Mouse (Mus musculus): Measurements from ENCODE around the gene Noto. TPM values are rescaled to one million over a fixed set of nuclear protein-coding genes. Genes with fewer than 3 reads are reported as not detected.
A peak's percentile ranks its signal among the peaks of the same experiment; 100 is the strongest.

Gene Noto
- total and polyA plus RNA-seq, 3 experiments = not detected

- Histone ChIP-seq H3K4me1 (ENCODE audit: control insufficient read depth in 1 of 2, insufficient read depth in 2 of 2, low read length in 2 of 2) (peaks cover 5 to 12% of the 10 kb centered on the region in 2 experiments; a peak in 2 of 4 replicates), H3K79me2 (ENCODE audit: control insufficient read depth, insufficient read depth, low read length, poor library complexity) (peaks cover 43% of the 10 kb centered on the region), H3K27me3 (ENCODE audit: control insufficient read depth in 1 of 2, insufficient read depth in 2 of 2, low read length in 2 of 2) (no peaks in the 10 kb centered on the region), H3K4me3 (ENCODE audit: control insufficient read depth in 1 of 2, insufficient read depth in 1 of 2, low read depth in 2 of 2, low read length in 2 of 2) (no peak overlapping the region), H3K36me3 (ENCODE audit: control insufficient read depth in 1 of 2, insufficient read depth in 2 of 2, low read length in 2 of 2) (peaks cover 28 to 33% of the 10 kb centered on the region in 2 experiments), H3K9me3 (replicated peaks; ENCODE audit: insufficient read depth, low read length) (no peaks in the 10 kb centered on the region), H3K9ac (ENCODE audit: control insufficient read depth, low read depth, low read length, poor library complexity, severe bottlenecking) (no peak overlapping the region), H3K27ac (ENCODE audit: control insufficient read depth, low read depth, low read length) (no peak overlapping the region)
- no peak for DNase-seq (ENCODE audit: low read depth, low spot score)
- no peak for TF ChIP-seq MXI1 (IDR thresholded peaks at IDR 0.05; ENCODE audit: low read depth, low read length)
- peak in 1 of 3 experiments; percentile 4; a peak in 1 of 6 replicates for TF ChIP-seq CTCF (IDR thresholded peaks at IDR 0.05 in 2 of 3, conservative IDR thresholded peaks at IDR 0.05 in 1 of 3; ENCODE audit: control insufficient read depth in 1 of 3, insufficient read depth in 1 of 3, low read depth in 2 of 3, low read length in 3 of 3, poor library complexity in 1 of 3, severe bottlenecking in 1 of 3)
These were observed 35.9 kb downstream of the Noto start for GRCm38 (mm10) chr6:85459621-85460020.

GRCm38 (mm10) chr6:85465381-85465780 is 41.7 kb downstream of the Noto start:
- H3K4me1 ChIP-seq (ENCODE audit: control insufficient read depth in 1 of 2, insufficient read depth in 2 of 2, low read length in 2 of 2) = no peaks in the 10 kb centered on the region

GRCm38 (mm10) chr6:85469660-85470430 is 46.2 kb downstream of the Noto start:
- Histone ChIP-seq H3K36me3 (ENCODE audit: control insufficient read depth in 1 of 2, insufficient read depth in 2 of 2, low read length in 2 of 2) (peaks cover 0 to 19% of the 10 kb centered on the region in 2 experiments; a peak in 2 of 4 replicates), H3K27me3 (ENCODE audit: control insufficient read depth in 1 of 2, insufficient read depth in 2 of 2, low read length in 2 of 2) (no peaks in the 10 kb centered on the region), H3K4me1 (ENCODE audit: control insufficient read depth in 1 of 2, insufficient read depth in 2 of 2, low read length in 2 of 2) (no peaks in the 10 kb centered on the region), H3K27ac (ENCODE audit: control insufficient read depth, low read depth, low read length) (no peak overlapping the region), H3K4me3 (ENCODE audit: control insufficient read depth in 1 of 2, insufficient read depth in 1 of 2, low read depth in 2 of 2, low read length in 2 of 2) (no peak overlapping the region), H3K9me3 (replicated peaks; ENCODE audit: insufficient read depth, low read length) (no peaks in the 10 kb centered on the region), H3K79me2 (ENCODE audit: control insufficient read depth, insufficient read depth, low read length, poor library complexity) (no peaks in the 10 kb centered on the region), H3K9ac (ENCODE audit: control insufficient read depth, low read depth, low read length, poor library complexity, severe bottlenecking) (no peak overlapping the region)
- TF ChIP-seq ZNF384 (IDR thresholded peaks at IDR 0.05; ENCODE audit: low read depth, low read length) (no peak), ZC3H11A (IDR thresholded peaks at IDR 0.05; ENCODE audit: low read depth, low read length) (no peak), CHD1 (IDR thresholded peaks at IDR 0.05; ENCODE audit: low read depth, low read length) (no peak), POLR2AphosphoS2 (IDR thresholded peaks at IDR 0.05; ENCODE audit: low read length) (peak; percentile 88; the same call in 1 of the 2 replicates), POLR2A (IDR thresholded peaks at IDR 0.05; ENCODE audit: control insufficient read depth in 1 of 2, insufficient read depth in 1 of 2, low read depth in 1 of 2, low read length in 2 of 2, poor library complexity in 1 of 2) (no peak), GABPA (IDR thresholded peaks at IDR 0.05; ENCODE audit: low read depth, low read length) (no peak), JUND (IDR thresholded peaks at IDR 0.05; ENCODE audit: low read depth, low read length) (no peak)
- DNase-seq (ENCODE audit: low read depth, low spot score) = peak; percentile 29

More at GRCm38 (mm10) chr6:85465381-85465780, 41.7 kb downstream of the Noto start:
- Histone ChIP-seq H3K27ac (ENCODE audit: control insufficient read depth, low read depth, low read length) (no peak overlapping the region), H3K36me3 (ENCODE audit: control insufficient read depth in 1 of 2, insufficient read depth in 2 of 2, low read length in 2 of 2) (peaks cover 0 to 37% of the 10 kb centered on the region in 2 experiments; a peak in 2 of 4 replicates), H3K27me3 (ENCODE audit: control insufficient read depth in 1 of 2, insufficient read depth in 2 of 2, low read length in 2 of 2) (no peaks in the 10 kb centered on the region), H3K79me2 (ENCODE audit: control insufficient read depth, insufficient read depth, low read length, poor library complexity) (no peaks in the 10 kb centered on the region; the same call in 1 of the 2 replicates), H3K9ac (ENCODE audit: control insufficient read depth, low read depth, low read length, poor library complexity, severe bottlenecking) (no peak overlapping the region), H3K4me3 (ENCODE audit: control insufficient read depth in 1 of 2, insufficient read depth in 1 of 2, low read depth in 2 of 2, low read length in 2 of 2) (no peak overlapping the region), H3K9me3 (replicated peaks; ENCODE audit: insufficient read depth, low read length) (no peaks in the 10 kb centered on the region)
- peak; percentile 36 for DNase-seq (ENCODE audit: low read depth, low spot score)
- TF ChIP-seq CTCF (IDR thresholded peaks at IDR 0.05 in 2 of 3, conservative IDR thresholded peaks at IDR 0.05 in 1 of 3; ENCODE audit: control insufficient read depth in 1 of 3, insufficient read depth in 1 of 3, low read depth in 2 of 3, low read length in 3 of 3, poor library complexity in 1 of 3, severe bottlenecking in 1 of 3) (peak in 2 of 3 experiments; percentile 21 to 35; a peak in 3 of 6 replicates), SMC3 (IDR thresholded peaks at IDR 0.05; ENCODE audit: low read depth, low read length) (peak; percentile 28), JUND (IDR thresholded peaks at IDR 0.05; ENCODE audit: low read depth, low read length) (no peak)
